Mouse (Mus musculus) thymus, adult 2 months (tissue): ENCODE results near the gene Dbx2. TPM values are rescaled to one million over a fixed set of nuclear protein-coding genes. Genes with fewer than 3 reads are reported as not detected.

Source experiments
- DNase-seq: peaks from one replicate; pipeline ENCODE4 v3.0.0; 2021
- H3K27ac ChIP-seq: fragments of 200-500 bp; 2 replicates; pipeline ENCODE4 v1.5.1; 2012; ENCODE audit warnings: low read length, control low read depth; ENCODE audit not compliant: control insufficient read depth, insufficient read depth
- H3K27me3 ChIP-seq: fragments of 200-500 bp; 2 replicates; pipeline ENCODE4 v1.6.1; 2012; ENCODE audit warnings: mild to moderate bottlenecking, low read length, moderate library complexity, mixed read lengths; ENCODE audit not compliant: control insufficient read depth, insufficient read depth
- H3K36me3 ChIP-seq: fragments of 200-500 bp; 2 replicates; pipeline ENCODE4 v1.6.1; 2012; ENCODE audit warnings: mild to moderate bottlenecking, low read length, moderate library complexity; ENCODE audit not compliant: control insufficient read depth, insufficient read depth
- H3K4me1 ChIP-seq: fragments of 200-500 bp; replicated peaks from 2 replicates; pipeline ENCODE4 v1.6.1; 2012; ENCODE audit warnings: low read length; ENCODE audit not compliant: control insufficient read depth, insufficient read depth
- H3K4me3 ChIP-seq: fragments of 200-500 bp; 2 replicates; pipeline ENCODE4 v1.5.1; 2012; ENCODE audit warnings: mild to moderate bottlenecking, low read length, control low read depth, moderate library complexity; ENCODE audit not compliant: control insufficient read depth, insufficient read depth
- CTCF ChIP-seq: fragments of 200-500 bp; IDR thresholded peaks from 2 replicates; pipeline ENCODE4 v1.5.1; 2012; ENCODE audit warnings: mild to moderate bottlenecking, control low read depth, low read length, moderate library complexity, borderline replicate concordance; ENCODE audit not compliant: control insufficient read depth, poor library complexity, insufficient read depth; ENCODE audit errors: extremely low read depth
- POLR2A ChIP-seq: fragments of 200-500 bp; IDR thresholded peaks from 2 replicates; pipeline ENCODE4 v1.6.1; 2012; ENCODE audit warnings: mild to moderate bottlenecking, low read length, control low read depth, moderate library complexity; ENCODE audit not compliant: control insufficient read depth, poor library complexity, insufficient read depth; ENCODE audit errors: extremely low read depth
- WGBS: fragments of 180-500 bp; shearing (Covaris S2); methylation state at CpG from one replicate; pipeline ENCODE4 v1.1.7; 2018; 5-methylcytosine and 5-hydroxymethylcytosine counted together
- polyA plus RNA-seq: library from polyadenylated mRNA; depleted of rRNA; stranded (reverse); fragments of >200 nt; gene quantifications from 2 replicates; pipeline ENCODE4 v1.2.3, GENCODE M21; 2012; rRNA removed

Dbx2 gene
- polyA plus RNA-seq, 1 experiment: 0.19 TPM

DNA sequence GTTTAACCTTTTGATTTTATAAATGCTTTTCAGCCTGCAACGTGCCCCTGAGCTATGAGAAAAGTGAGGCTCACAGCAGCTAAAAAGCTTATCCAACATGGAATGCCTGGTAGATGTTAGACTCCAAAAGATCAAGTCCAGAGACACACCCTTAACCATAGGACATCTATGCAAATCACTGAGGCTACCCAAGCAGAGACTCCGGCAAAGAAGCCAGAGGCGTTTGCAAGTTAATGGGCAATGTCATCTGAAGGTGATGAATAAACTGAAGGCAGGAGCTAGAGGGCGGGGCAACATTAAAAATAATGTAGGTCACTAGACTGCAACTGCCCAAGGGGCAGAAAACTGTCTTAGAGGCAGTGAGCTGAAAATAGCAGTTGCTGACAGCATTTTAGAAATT lies 70.9 kb downstream of the Dbx2 start:
- no peaks in the 10 kb centered on the region for H3K36me3 ChIP-seq
- 73% methylated on average over 4 of the region's 4 CpGs for WGBS
- no peaks in the 10 kb centered on the region for H3K4me1 ChIP-seq
- no peak overlapping the region for H3K27ac ChIP-seq
- H3K27me3 ChIP-seq: no peaks in the 10 kb centered on the region
- DNase-seq: no peak
- H3K4me3 ChIP-seq: no peak overlapping the region
- no peak for TF ChIP-seq CTCF
- TF ChIP-seq POLR2A: no peak

DNA sequence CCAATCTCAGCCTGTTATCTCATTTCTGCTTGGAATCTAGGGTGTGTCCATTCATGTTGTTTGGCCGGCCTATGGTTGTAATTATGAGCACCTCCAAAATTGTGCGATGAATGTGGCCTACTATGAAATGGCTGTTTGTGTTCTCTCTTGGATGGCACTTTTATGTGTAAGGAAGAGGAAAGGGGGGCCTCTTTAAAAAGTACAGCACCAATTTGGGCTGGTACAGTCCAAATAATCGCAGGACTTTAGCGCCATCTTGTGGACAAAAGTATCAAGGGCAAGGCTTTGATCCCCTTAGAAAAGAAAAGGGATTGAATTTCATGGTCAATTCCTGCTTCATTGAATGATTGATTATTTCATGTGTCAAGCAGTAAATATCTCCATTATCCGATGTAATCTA lies 81.1 kb downstream of the Dbx2 start:
- DNase-seq: peak; percentile 17
- H3K4me1 ChIP-seq: no peaks in the 10 kb centered on the region
- no peak for TF ChIP-seq CTCF
- TF ChIP-seq POLR2A: no peak
- no peaks in the 10 kb centered on the region for H3K27me3 ChIP-seq
- no peaks in the 10 kb centered on the region for H3K36me3 ChIP-seq
- H3K27ac ChIP-seq: no peak overlapping the region
- WGBS: 17% methylated on average over 5 of the region's 5 CpGs
- no peak overlapping the region for H3K4me3 ChIP-seq

Other genes starting within 250 kb of the Dbx2 start
- gene Nell2, start 127.4 kb downstream of the Dbx2 start, polyA plus RNA-seq: 0.96 and 1.4 TPM in 2 replicates
- 104 and 130 TPM in 2 replicates for gene Ano6, start 134.9 kb upstream of the Dbx2 start, polyA plus RNA-seq